Mouse (Mus musculus) frontal cortex, postnatal 10 days (tissue): ENCODE results near the gene Gpha2.

Source experiments
- DNase-seq, 2 experiments: peaks; one replicate each; pipeline ENCODE4 v3.0.0; 2022; ENCODE audit warnings: low spot score in 2 of 2, mixed read lengths in 1 of 2

The Gpha2 gene

GRCm38 (mm10) chr19:6241274-6242107 is 15.3 kb downstream of the Gpha2 start, which contains the start of gene Atg2a:
TSS of gene Atg2a (plus strand) at chr19:6241668.
- DNase-seq: peak; percentile 97 to 98

DNA sequence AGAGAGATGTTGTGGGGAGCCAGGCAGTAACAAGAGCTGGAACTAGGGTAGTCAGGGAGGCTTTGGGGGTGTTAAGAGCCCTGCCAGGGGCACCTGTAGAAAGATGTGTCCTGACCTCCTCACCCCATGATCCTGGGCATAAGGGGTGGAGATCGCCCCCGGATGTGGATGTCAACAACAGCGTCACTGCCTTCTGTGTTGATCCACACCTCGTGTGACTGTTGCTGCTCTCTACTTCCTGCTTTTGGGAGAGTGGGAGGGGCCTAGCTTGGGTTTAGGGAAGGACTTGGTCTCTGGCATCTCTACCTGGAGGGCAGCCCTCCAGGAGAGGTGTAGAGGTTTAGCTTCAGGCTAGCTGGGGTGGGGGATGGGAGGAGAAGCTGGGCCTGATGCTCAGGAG is 16.1 kb downstream of the Gpha2 start:
- DNase-seq: no peak

- no peak for DNase-seq
Observed at GRCm38 (mm10) chr19:6243226-6243625, 17.0 kb downstream of the Gpha2 start.

- DNase-seq: no peak
Observed at GRCm38 (mm10) chr19:6245806-6246205, 19.6 kb downstream of the Gpha2 start.

DNA sequence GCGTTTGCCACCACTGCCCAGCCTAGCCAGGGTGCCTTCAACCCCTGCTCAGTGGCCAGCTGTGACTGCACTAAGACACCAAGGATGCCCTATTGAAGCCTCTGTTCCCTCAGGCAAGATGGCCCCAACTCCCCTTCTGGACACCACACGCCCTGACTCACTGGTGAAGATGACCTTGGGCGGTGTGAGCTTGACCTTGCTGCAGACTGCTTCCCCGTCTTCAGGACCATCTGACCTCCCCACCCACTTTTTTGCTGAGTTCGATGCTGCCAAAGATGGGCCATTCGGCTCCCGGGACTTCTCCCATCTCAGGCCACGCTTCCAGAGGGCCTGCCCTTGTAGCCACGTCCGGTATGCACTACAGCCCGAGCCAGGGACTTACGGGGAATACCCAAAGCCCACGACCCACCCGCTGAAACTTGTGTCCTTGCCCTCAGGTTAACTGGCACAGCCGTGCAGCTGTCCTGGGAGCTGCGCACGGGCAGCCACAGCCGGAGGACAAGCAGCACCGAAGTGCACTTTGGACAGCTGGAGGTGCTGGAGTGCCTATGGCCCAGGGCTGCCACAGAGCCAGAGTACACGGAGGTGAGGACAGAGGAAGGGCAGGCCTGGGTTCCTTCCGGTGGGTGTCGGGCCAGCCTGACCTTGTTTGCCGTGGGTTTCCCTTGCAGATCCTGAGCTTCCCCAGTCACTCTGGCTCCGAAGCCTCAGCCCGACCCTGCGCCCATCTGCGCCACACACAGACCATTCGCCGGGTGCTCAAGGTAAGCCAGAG is 21.5 kb downstream of the Gpha2 start:
- no peak for DNase-seq

DNA sequence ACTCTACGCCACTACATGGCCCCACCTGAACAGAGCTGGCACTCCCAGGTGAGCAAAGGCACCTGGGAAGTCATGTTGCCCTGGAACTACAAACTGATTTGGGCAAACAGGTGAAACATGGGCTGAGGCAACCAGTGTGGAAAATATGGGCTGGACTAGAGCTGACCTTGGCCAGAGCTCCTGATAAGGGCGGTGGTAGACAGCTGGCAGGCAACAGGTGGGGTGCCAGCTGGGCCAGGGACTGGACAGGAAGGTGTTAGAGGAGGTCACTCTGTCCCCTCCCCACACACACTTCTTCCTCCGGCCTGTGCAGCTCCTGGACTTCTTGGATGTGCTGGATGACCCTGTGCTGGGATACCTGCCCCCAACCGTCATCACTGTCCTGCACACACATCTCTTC is 26.8 kb downstream of the Gpha2 start:
- DNase-seq: no peak

DNA sequence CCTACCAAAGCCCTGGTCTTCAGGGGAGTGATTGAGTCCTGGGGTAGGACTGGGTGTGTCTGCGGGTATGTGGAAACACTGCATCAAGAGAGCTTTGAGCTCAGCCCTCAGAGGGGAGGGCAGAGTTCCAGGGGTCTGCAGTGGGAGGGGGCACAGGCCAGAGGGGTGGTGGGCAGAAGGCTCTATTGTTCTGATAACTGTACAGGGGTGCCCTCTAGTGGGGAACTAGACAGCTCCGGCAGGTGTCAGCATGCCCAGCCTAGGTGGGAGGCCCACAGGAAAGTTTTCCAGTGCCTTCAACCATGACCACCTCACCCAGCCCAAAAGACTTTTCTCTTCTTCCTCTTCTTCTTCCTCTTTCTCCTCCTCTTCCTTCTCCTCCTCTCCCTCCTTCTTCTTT is 34.2 kb downstream of the Gpha2 start:
- DNase-seq: no peak

DNA sequence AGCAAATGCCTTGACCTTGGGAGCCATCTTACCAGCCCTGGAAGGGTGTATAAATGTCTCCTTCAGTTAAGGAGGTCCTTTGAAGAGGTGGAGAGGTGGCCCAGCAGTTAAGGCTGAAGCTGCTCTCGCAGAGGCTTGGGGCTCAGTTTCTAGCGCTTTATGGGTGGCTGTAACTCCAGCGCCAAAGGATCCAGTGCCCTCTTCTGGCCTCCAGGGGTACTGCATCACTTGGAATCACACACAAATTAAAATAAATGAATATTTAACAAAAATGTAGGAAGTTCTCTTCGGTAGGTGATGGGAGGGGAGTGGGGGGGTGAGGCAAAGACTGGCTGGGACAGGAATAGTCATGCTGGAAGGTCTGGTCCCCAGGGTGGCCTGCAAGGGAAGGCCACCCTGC is 34.8 kb downstream of the Gpha2 start:
- no peak for DNase-seq

DNA sequence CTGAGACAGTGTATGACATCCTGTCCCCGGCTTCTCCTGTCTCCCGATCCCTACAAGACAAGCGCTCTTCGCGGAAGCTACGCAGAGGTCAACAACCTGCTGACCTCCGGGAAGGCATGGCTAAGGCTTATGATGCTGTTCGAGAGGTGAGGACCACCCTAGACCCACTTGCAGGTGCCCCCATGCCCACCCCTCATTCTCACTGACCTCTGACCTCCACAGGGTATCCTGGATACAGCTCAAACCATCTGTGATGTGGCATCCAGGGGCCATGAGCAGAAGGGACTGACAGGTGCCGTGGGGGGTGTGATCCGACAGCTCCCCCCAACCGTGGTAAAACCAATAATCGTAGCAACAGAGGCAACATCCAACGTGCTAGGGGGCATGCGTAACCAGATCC is 35.2 kb downstream of the Gpha2 start:
- DNase-seq: no peak

DNA sequence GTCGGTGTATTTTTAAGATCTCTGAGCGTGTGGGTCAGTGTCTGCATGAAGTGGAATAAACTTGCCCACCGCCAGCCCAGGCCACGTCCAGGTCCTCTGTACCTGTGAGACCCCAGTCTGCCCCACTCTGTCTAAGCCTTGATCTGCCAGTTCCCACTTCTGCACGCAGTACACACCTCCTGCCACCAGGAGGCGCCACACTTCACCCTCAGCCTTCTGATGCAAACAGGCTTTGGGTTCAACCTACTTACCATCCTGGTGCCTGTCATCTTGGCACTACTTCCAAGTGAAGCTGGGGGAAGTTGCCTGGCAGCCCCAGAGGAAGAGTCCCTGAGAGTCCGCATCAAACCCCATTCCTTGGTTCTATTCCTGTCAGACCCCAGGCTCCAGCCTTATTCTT is 36.0 kb downstream of the Gpha2 start:
- DNase-seq: peak in 1 of 2 experiments; percentile 57

DNA sequence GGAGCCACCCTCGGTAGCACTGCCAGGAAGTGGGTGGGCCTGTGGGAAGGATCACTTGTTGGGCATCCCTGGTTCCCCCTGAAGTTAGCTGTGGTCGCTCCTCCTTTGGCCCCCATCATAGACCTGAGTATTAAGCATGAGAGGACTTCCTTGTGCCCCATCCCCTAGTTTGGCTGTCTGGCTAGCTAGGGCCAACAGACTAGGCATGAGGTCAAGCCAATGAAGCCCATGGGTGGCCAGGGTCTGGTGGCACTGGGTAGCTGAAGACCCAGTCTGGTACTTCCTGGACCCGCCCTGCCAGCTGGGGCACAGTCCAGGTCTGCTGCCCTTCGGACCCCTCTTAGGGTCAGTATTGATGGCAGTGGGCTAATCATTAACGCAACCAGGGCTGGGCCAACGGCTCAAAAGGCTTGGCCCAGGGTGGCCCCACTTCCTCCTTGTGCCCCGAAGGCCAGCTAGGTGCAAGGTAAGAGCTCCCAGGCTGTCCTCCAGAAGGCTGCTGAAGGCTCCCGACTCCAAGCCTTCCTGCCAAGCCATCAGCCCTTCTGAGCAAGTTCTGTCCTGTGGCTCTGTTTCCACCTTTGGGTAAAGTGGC is 36.8 kb downstream of the Gpha2 start:
- DNase-seq: no peak

DNA sequence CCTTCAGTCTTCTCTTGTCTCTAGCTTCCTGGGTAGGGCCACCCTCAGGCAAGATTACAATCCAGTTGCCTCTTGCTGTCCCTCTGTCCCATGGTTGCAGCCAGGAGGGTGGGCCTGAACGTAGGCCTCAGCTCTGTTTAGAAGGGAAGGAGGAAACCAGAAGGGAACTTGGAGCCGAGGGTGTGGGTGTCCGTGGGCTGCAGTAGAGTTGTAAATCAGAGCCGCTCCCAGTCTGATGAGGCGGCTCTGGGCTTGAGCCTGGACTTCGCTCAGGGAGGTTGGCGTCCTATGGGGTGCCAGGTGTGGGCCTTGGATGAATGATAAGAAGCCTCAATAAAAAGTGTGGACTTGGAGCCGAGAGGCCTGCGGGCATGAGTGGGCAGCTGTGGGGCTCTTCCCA is 38.0 kb downstream of the Gpha2 start:
- DNase-seq: no peak

DNA sequence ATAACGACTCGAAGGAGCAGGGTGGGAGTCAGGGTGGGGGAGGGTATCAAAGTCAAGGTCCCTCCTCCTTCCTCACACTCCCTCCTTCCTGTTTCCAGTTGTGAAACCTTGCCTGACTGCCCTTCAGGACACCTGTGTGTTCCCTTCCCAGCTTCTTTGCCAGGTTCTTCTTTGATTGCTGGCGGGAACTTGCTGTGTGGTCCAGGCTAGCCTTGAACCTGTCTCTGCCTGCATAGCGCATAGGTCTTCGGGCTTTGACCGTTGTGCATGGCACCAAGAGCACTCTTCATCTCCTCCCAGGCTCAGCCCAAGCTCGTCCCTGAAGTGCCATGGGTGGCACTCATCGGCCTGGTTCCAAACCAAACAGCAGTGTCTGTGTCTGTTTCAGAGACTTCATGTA is 38.8 kb downstream of the Gpha2 start:
- DNase-seq: no peak

- DNase-seq: no peak
Observed at GRCm38 (mm10) chr19:6265727-6266182, 39.6 kb downstream of the Gpha2 start.

GRCm38 (mm10) chr19:6267306-6268169 is 41.4 kb downstream of the Gpha2 start:
- DNase-seq: no peak

GRCm38 (mm10) chr19:6268170-6268528 is 42.0 kb downstream of the Gpha2 start:
- DNase-seq: peak; percentile 72 to 80

GRCm38 (mm10) chr19:6268670-6269132 is 42.5 kb downstream of the Gpha2 start:
- DNase-seq: no peak

GRCm38 (mm10) chr19:6269798-6270475 is 43.8 kb downstream of the Gpha2 start:
- DNase-seq: no peak

DNA sequence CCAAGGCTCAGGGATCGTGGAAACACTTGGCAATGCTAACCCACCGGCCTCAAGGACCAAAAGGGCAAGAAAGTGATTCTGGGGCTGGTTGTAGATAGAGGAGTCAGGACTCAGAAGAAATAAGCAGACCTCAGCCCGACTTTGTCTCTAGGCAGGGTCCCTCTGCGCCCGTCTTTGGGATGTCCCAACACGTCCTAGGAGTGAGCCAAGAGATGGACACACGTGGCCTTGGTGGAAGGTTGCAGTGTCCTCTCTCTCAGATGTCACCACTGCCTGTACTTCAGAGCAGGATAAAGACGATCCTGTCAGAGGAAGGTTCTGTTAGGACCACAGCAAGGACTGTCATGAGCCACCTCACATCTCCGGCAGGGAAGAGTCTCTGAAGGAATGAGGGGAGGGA is 44.5 kb downstream of the Gpha2 start:
- DNase-seq: no peak

DNA sequence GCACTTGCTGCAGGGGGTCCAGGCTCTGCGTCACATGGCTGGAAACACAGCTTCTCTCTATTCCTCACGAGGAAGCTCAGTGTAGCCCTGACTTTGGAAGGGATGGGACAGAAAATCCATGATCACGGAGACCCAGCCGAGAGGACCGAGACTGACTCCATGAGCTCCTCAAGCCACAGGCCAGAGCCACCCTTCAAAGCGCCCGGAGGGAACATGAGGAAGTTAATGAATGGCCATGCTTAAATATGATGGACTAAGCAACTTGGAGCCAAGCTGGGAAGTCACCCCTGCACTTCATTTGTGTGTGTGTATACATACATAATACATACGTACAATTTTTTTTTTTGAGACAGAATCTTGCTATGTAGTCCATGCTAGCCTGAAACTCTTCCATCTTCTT is 45.0 kb downstream of the Gpha2 start:
- DNase-seq: no peak

- no peak for DNase-seq
Observed at GRCm38 (mm10) chr19:6272053-6272452, 45.9 kb downstream of the Gpha2 start.
